Mouse (Mus musculus) cerebellum, adult 11-12 months (tissue): ENCODE results near the gene B3gntl1.

ENCODE experiments used
- DNase-seq: peaks from one replicate; pipeline ENCODE4 v3.0.0; 2022

Gene B3gntl1

GRCm38 (mm10) chr11:121672990-121673572 is at the start of gene B3gntl1:
TSS of gene B3gntl1 (minus strand) at chr11:121673153.
- peak; percentile 99 for DNase-seq

- no peak for DNase-seq
Measured at GRCm38 (mm10) chr11:121722434-121722833, 49.5 kb upstream of the B3gntl1 start.

DNA sequence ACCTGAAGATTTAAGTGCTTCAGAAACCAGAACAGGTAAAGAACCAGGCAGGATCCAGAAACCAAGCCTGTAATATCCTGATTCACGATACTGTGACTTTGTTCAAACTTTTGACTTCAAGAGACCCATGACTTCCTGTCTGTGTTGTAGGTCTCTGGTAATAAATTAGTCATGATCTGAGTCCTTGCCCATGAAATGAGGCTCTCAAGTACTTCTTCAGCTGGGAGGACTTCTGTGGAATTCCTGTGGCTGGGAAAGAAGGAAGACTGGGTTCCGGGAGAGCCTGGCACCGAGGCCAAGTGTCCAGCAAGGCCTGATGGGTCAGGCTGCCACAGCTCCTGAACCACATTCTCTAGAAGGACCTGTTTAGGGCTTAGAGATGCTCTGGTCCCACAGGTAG is 47.8 kb upstream of the B3gntl1 start:
- no peak for DNase-seq

GRCm38 (mm10) chr11:121717724-121718123 is 44.8 kb upstream of the B3gntl1 start:
- no peak for DNase-seq

DNA sequence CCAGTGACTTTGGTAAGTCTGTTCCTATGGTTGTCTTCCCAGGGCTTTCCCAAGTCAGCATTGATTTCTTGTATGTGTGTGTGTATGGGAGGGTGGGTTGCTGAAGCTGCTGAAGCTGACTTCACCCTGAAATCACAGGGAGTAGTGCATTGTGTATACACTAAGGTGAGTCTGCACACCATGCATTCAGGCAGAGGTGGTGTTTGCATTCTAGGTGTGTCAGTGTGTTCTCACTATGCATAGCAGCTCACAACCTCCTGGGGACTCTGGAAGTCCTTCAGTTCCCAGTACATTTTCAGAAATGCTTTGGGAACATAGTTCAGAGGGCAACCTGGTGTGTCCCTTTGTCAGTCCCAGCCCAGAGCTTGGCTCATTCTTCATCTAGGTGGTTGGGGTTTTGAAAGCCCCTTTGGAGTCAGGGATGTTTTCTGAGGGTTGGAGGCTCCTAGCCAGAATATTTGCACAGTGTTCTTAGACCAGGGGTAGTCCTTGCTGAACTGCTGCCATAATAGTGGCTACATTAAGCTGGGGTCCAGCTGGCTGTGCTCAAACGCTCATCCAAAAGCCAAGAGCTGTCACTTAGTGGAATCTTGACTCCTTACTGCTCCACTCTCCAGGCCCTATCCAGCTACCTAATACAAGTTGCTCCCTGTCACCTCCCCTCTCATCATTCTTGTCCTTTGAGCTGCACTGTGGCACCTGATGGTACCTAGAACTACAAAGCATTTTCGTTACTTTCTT is 42.0 kb upstream of the B3gntl1 start:
- DNase-seq: no peak

DNA sequence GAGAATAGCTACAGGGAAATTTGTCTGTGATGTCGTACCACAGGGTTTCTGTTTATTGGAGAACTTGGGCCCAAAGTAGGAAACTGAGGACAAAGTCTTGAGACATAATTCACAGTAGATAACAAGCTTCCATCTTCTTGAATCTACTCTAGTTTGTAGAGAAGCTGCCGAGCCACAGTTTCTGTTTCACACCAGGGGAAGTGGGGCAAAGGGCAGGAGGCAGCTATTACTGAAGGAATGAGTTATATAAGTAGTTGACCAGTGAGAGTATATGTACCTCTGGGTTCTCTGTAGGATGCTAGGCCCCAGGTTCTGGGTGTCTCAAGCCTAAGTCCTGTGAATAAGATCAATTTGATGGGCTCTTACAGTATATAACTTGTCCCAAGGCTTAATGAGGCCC is 40.6 kb upstream of the B3gntl1 start:
- no peak for DNase-seq

GRCm38 (mm10) chr11:121712987-121713386 is 40.0 kb upstream of the B3gntl1 start:
- DNase-seq: no peak

GRCm38 (mm10) chr11:121710245-121710644 is 37.3 kb upstream of the B3gntl1 start:
- no peak for DNase-seq

DNA sequence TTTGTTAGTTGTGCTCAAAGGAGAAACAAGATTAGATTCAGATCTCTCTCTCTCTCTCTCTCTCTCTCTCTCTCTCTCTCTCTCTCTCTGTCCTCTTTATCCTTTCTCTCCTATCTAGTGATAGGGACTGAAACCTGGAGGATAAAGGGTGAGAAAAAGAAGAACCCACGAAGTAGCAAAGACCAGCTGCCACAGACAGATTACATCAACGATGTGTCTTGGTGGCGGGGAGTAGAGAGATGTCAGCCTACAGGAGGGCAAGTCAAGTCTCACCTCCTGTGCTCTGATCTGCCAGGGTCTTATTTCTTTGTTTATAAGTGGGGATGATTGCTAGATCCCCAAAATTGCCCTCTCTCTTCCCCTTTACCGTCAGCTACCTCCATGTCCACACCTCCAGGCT is 36.3 kb upstream of the B3gntl1 start:
- DNase-seq: no peak

- no peak for DNase-seq
Measured at GRCm38 (mm10) chr11:121706521-121707005, 33.6 kb upstream of the B3gntl1 start.

DNA sequence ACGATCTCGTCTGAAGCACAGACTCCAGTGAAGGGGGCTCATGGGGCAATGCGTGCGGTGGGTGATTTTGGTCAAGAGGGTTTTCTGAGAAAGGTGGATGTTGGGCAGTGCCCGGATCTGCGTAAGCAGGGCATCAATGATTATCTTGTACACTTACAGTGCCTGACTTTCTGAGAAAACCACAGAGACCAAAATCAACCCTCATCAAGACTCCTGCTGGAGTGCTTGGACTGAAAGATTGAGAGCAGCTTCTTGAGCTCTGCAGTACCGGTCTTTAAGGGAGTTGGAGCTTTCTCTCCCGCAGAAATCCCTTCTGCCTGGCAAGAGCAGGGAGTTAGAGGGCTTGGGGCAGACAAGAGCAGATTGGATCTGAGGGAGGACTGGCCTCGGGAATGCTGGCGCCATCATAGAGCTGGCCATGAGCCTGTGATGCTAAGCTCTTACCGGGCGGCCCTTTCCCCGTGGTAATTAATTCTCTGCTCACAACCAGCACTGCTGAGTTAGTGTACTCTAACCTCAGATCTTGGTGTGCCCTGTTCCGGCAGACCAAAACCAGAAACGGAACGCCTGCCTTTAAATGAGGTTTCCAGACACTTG is 30.8 kb upstream of the B3gntl1 start:
- peak; percentile 10 for DNase-seq

DNA sequence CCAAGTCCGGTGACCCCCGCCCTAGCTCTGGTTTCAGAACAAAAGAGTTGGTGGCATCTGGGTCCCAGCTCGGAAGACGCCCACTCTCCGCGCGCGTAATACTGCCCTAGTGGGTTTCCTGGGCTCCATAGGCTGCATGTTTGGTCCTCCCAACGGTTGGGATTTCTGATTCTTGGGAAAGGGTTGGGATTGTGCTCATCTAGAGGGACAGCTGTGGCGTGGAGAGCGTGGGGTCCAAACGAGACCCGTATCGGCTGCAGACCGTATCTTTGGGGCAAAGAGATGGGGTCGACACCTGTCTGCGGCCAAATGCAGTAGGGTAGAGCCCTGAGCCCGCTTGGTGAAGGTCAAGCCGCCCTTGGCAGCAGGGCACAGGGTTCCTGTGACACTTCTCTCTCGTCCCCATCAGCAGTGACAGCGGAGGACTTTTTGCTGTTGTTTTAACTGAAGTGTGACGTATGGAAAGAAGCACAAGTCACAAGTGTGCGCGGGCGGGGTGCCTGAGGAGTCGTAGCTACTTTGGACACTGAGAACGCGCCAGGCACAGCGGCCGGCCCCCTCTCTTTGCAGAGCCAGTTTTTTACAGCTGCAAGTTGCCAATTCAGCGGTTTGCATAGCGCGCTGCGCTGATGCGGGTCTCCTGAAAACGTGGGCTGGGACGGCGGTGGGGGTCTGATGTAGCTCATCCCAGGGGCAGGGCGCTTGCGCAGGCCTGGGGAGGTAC is 30.1 kb upstream of the B3gntl1 start:
- DNase-seq: peak; percentile 19

DNA sequence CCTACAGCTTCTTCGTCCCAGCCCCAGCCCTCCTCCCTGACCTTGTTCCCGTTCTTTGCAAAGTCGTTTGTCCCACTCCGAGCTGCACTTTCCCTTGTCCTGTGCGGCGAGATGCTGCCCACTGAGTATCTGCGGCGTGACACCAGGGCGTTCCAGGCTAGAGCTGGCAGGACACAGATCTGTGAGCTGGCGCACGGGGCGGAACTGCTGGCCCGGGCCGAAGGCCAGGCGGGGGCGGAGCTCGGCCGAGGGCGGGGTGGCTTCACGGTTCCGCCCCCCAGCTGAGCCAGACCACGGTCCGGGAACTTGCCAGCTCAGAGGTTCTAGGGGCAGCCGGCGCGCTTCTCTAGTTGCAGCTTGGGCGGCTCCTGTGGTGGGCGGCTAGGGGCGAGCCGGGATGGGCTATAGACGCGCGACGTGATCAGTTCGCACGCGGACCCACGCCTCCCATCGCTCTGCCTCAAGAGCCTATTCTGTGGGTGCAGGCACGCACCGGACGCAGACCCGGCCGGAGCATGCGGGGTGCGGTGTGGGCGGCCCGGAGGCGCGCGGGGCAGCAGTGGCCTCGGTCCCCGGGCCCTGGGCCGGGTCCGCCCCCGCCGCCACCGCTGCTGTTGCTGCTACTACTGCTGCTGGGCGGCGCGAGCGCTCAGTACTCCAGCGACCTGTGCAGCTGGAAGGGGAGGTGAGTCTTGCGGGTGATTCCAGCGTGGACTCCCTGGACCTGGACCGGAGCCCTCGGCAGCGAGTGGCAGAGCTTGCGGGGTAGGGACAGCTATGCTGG is 29.4 kb upstream of the B3gntl1 start:
- peak; percentile 73 for DNase-seq

GRCm38 (mm10) chr11:121701244-121701643 is 28.3 kb upstream of the B3gntl1 start, which contains the start of gene Metrnl:
TSS of gene Metrnl (plus strand) at chr11:121701544.
- DNase-seq: no peak

DNA sequence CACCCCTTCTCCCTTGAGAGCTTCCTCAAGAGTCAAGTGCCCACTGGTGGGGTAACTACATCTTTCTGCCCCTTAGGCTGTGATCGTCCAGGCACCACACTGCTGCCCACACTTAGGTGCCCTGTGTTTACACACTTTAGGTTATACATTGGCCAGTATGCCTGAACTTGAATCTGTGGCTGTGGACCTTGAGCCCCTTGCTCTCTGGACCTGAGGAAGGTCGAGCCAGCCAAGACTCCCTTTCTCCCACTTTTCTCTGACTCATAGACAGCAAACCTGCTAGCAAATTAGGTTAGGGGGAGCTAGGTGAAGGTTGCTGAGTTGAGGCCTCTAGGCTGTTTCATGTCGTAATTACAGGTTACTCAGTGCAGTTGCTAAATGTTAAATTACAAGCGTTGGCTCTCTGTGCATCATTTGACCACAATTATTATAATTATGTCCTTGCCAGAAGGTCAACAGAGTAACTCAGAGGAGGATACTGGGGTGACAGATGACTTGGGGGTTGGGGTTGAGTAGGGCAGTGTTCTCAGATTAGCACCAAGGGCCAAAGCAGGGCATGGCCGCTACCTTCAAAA is 25.5 kb upstream of the B3gntl1 start:
- no peak for DNase-seq

DNA sequence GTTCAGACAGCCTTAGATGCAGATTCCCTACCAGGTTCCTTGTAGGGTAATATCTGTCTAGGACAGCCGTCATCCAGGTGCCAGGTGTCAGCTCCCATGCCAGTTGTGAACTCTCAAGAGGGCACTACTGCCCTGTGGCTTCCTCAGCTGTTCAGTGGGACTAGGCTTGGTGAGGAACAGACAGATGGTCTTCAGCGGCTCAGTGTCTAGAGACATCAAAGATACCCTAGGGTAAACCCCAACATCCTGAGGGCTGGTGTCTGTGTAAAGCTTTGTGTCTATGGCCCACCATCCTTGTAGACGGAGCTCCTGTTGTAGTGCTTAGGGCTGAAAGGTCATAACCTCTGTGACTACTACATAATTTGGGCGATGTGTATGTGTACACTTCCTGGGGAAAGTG is 24.3 kb upstream of the B3gntl1 start:
- DNase-seq: no peak

DNA sequence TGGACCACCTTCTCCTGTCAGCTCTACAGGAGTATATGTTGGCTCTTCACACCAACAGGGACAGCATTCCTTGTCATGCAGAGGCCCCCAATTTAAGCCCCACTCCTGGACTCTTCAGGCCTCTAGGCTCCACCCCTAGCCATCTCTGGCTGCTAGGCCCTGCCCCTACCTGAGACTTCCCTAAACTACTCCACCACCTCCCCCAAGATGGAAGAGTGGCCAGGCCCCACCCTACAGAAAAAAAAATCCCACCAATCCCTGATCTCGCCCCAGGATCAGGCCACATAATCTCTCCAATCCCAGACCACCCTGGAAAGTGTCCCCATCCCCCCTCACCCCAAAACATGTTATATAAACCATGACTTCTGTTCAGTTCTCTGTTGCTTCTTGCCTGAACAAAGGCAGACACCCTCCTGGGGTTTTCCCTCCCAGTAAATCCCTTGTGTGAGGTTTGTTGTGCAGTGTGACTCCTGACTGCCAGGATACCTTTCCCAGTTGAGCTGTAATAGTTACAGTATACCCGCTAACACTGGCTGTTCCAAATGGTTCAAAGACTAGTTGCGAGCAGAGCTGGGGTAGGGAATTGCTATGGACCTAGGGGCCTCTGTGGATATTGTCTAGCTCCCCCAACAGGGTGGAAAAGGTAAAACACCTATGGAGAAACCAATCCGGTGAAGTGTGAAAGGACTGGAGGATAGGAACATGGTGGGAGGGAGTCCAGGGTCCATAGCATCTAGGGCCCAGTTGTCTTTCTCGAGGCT is 22.5 kb upstream of the B3gntl1 start:
- DNase-seq: no peak

GRCm38 (mm10) chr11:121688024-121688423 is 15.1 kb upstream of the B3gntl1 start:
- no peak for DNase-seq

- DNase-seq: no peak
Measured at GRCm38 (mm10) chr11:121686674-121687073, 13.7 kb upstream of the B3gntl1 start.

DNA sequence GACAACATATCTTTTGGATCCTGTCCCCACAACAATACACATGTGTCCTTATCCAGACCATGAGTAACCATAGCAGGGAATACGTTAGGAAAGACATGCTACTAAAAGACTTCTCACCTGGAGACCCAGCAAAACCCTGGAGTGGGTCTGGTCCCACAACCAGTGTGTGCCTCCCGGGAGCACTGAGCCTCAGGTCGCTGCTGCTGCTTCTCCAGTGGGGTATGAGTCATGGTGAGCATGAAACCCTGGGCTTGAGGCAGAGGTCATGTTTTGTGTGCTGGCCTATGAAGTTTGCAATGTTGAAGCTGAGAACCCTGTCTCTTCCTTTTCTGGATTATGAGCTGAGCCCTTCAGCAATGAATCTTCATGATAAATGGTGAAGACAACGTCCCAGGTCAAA is 13.1 kb upstream of the B3gntl1 start:
- DNase-seq: no peak

DNA sequence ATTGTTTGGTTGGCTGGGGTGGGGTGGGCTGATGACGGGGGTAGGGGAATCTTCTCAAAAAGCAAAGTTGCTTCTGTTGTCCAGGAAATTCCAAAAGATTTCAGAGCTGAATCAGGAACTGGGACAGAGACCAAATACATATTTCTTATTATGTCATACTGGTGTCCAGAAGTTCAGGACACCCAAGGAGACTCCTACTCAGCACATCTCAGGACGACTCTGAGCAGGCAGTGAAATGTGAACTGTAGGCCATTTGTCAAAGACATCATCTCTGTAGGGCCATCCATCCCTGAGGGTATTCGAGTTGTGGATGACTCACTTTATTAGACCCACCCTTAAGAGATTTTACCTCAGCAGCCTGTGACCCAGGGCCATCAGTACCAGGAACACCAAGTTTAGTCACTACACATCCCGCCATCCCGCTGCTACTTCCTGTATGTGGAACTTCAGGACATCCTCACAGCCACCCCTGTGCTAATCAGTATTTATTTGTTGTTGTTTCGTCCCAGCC is 12.6 kb upstream of the B3gntl1 start:
- no peak for DNase-seq
